Mouse (Mus musculus) thymus, postnatal 10 days (tissue): ENCODE measurements around the gene Trim29.

Experiments used
- DNase-seq, 2 experiments: peaks; one replicate each; pipeline ENCODE4 v3.0.0; 2021; ENCODE audit warnings: low spot score in 2 of 2

The Trim29 gene

GRCm38 (mm10) chr9:43313805-43314204 is 3.2 kb downstream of the Trim29 start:
- DNase-seq = no peak

- DNase-seq = no peak
These were observed 4.8 kb downstream of the Trim29 start for GRCm38 (mm10) chr9:43315320-43315950.

- DNase-seq = no peak
These were observed 5.8 kb downstream of the Trim29 start for GRCm38 (mm10) chr9:43316466-43316865.

GRCm38 (mm10) chr9:43318661-43319060 is 8.0 kb downstream of the Trim29 start:
- DNase-seq = no peak

GRCm38 (mm10) chr9:43321951-43322350 is 11.3 kb downstream of the Trim29 start:
- no peak for DNase-seq

- DNase-seq = no peak
These were observed 12.0 kb downstream of the Trim29 start for GRCm38 (mm10) chr9:43322666-43323065.

GRCm38 (mm10) chr9:43325486-43325885 is 14.8 kb downstream of the Trim29 start:
- DNase-seq = no peak

GRCm38 (mm10) chr9:43326015-43326631 is 15.5 kb downstream of the Trim29 start:
- DNase-seq = no peak

- DNase-seq = peak in 1 of 2 experiments; percentile 34
These were observed 16.8 kb downstream of the Trim29 start for GRCm38 (mm10) chr9:43327182-43328129.

- DNase-seq = no peak
These were observed 19.8 kb downstream of the Trim29 start for GRCm38 (mm10) chr9:43330426-43330825.

- DNase-seq = no peak
These were observed 21.1 kb downstream of the Trim29 start for GRCm38 (mm10) chr9:43331476-43332471.

GRCm38 (mm10) chr9:43334476-43334875 is 23.8 kb downstream of the Trim29 start:
- no peak for DNase-seq

- DNase-seq = peak; percentile 25 to 38
These were observed 27.0 kb downstream of the Trim29 start for GRCm38 (mm10) chr9:43337636-43338035.

- DNase-seq = no peak
These were observed 27.4 kb downstream of the Trim29 start for GRCm38 (mm10) chr9:43338067-43338466.

- peak; percentile 45 to 76 for DNase-seq
These were observed 29.0 kb downstream of the Trim29 start for GRCm38 (mm10) chr9:43339614-43340020.

- peak; percentile 53 to 63 for DNase-seq
These were observed 39.4 kb downstream of the Trim29 start for GRCm38 (mm10) chr9:43350089-43350488.

- no peak for DNase-seq
These were observed 40.4 kb downstream of the Trim29 start for GRCm38 (mm10) chr9:43351015-43351414.

GRCm38 (mm10) chr9:43357011-43357410 is 46.4 kb downstream of the Trim29 start:
- no peak for DNase-seq

- DNase-seq = no peak
These were observed 48.1 kb downstream of the Trim29 start for GRCm38 (mm10) chr9:43358591-43359323.

GRCm38 (mm10) chr9:43368781-43369180 is 58.1 kb downstream of the Trim29 start:
- DNase-seq = no peak
